Mouse (Mus musculus) G1E (cell line): ENCODE measurements around the gene Osbp.

ENCODE experiments used
- CTCF ChIP-seq: IDR thresholded peaks from 2 replicates; pipeline ENCODE4 v1.5.1; 2012; ENCODE audit warnings: low read depth, low read length, inconsistent platforms, mixed read lengths
- GATA1 ChIP-seq: IDR thresholded peaks from 2 replicates; pipeline ENCODE4 v1.6.1; 2012; ENCODE audit warnings: borderline replicate concordance, low read length, inconsistent platforms, mixed read lengths
- GATA2 ChIP-seq: IDR thresholded peaks from 2 replicates; pipeline ENCODE4 v1.6.1; 2012; ENCODE audit warnings: low read depth, low read length, inconsistent platforms, borderline replicate concordance
- POLR2AphosphoS5 ChIP-seq: IDR thresholded peaks from 2 replicates; pipeline ENCODE4 v1.6.1; 2012; ENCODE audit warnings: low read depth, low read length, inconsistent platforms; ENCODE audit not compliant: insufficient replicate concordance
- TAL1 ChIP-seq: conservative IDR thresholded peaks from 2 replicates; pipeline ENCODE4 v1.6.1; 2012; ENCODE audit warnings: low read depth, low read length, inconsistent platforms, mixed read lengths

DNA sequence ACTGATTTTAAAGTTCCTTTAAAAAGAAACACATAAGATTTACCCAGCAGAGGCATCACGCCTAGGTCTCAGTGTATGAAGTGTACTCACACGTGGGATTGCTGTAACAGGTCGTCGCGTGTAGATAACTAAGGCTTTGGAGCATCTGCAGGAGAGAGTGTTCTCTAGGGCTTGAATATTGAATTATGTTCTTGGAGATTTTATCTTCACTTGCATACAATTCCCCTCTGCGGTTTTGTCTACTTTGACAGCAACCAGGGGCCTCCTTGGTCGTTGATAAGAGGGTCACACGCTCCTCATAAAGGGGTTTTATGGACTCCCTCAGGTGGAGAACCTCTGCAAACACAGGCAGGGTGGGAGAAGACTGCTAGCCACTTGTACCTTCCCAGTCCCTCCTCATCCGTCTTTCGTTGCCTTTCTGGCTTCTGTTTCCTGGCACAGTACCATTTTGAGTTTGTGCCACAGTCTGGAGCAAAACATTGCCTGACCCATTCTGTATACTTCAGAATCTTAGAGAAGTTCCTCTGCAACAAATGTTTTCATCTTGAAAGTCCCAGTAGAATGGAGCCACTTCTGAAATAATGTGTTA lies 26.8 kb downstream of the Osbp start:
- TF ChIP-seq CTCF (no peak), GATA1 (no peak), TAL1 (peak; percentile 27; the same call in 1 of the 2 replicates), POLR2AphosphoS5 (no peak), GATA2 (no peak)
